Mouse (Mus musculus): ENCODE measurements at regions not wholly inside any gene's neighbourhood (a gene's known extent, or its start where the extent isn't known, plus 50 kb on each side); places are given as distances from the start of the nearest gene placed in this dataset.

- Histone ChIP-seq H3K36me3 (ENCODE audit: poor library complexity, severe bottlenecking) (no peaks in the 10 kb centered on the region), H3K9ac (no peak overlapping the region), H3K9me3 (replicated peaks) (no peaks in the 10 kb centered on the region; the same call in 1 of the 2 replicates), H3K4me3 (no peak overlapping the region), H3K4me1 (0 out of 2 replicates have a peak, but pooled peaks cover 2% of the 10 kb centered on the region), H3K4me2 (no peak overlapping the region), H3K27ac (no peak overlapping the region), H3K27me3 (no peaks in the 10 kb centered on the region)
- ATAC-seq: no peak
- 100% methylated on average over 1 of the region's 1 CpGs for WGBS
These were observed 83.9 kb upstream of the Id2 start for GRCm38 (mm10) chr12:25180861-25181260.

GRCm38 (mm10) chr12:25180289-25180688 is 83.3 kb upstream of the Id2 start:
- Histone ChIP-seq H3K9ac (no peak overlapping the region), H3K4me1 (0 out of 2 replicates have a peak, but pooled peaks cover 2% of the 10 kb centered on the region), H3K27ac (no peak overlapping the region), H3K36me3 (ENCODE audit: poor library complexity, severe bottlenecking) (no peaks in the 10 kb centered on the region), H3K27me3 (no peaks in the 10 kb centered on the region), H3K4me3 (no peak overlapping the region), H3K4me2 (no peak overlapping the region), H3K9me3 (replicated peaks) (no peaks in the 10 kb centered on the region; the same call in 1 of the 2 replicates)
- ATAC-seq: no peak
- WGBS: 53% methylated on average over 3 of the region's 3 CpGs

DNA sequence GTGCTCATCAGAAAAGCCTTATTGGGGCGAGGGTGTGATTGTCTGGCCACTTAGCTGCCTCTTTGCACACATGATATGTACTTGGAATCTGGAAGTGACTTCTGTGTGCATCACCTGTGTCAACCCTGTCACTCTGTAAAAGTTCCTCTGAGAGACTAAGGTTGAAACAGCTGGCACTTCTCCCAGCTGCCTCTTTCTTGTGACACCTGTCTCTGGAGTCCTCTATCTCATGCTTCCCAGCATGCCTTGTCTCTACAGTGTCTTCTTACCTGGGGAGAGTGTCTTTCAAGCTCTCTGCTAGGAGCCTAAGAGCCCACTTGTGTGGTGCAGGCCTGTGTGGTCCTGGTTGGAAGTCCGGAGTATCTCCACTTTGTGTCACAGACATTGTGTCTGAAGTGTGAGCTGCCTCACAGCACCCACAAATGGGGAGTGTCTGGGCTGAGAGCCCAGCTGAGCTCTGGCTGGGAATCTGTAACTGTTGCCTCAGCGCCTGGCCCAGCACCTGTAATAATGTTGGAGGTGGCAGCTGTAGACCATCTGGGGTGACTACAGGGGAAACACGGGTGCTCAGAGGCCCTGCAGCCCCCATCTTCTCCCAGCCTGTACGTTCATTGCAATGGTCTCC is 81.7 kb upstream of the Id2 start:
- no peak overlapping the region for H3K27ac ChIP-seq
- no peaks in the 10 kb centered on the region for H3K27me3 ChIP-seq
- H3K4me1 ChIP-seq: 0 out of 2 replicates have a peak, but pooled peaks cover 2% of the 10 kb centered on the region
- no peak for ATAC-seq
- no peak overlapping the region for H3K9ac ChIP-seq
- no peaks in the 10 kb centered on the region; the same call in 1 of the 2 replicates for H3K9me3 ChIP-seq (replicated peaks)
- no peak overlapping the region for H3K4me2 ChIP-seq
- no peaks in the 10 kb centered on the region for H3K36me3 ChIP-seq (ENCODE audit: poor library complexity, severe bottlenecking)
- no peak overlapping the region for H3K4me3 ChIP-seq
- WGBS: 88% methylated on average over 5 of the region's 5 CpGs

- H3K27ac ChIP-seq: no peak overlapping the region
- H3K4me1 ChIP-seq: 0 out of 2 replicates have a peak, but pooled peaks cover 2% of the 10 kb centered on the region
- no peak overlapping the region for H3K4me2 ChIP-seq
- H3K36me3 ChIP-seq (ENCODE audit: poor library complexity, severe bottlenecking): no peaks in the 10 kb centered on the region
- WGBS: 74% methylated on average over 3 of the region's 3 CpGs
- H3K27me3 ChIP-seq: no peaks in the 10 kb centered on the region
- no peak for ATAC-seq
- H3K9ac ChIP-seq: no peak overlapping the region
- H3K9me3 ChIP-seq (replicated peaks): no peaks in the 10 kb centered on the region; the same call in 1 of the 2 replicates
- H3K4me3 ChIP-seq: no peak overlapping the region
These were observed 80.9 kb upstream of the Id2 start for GRCm38 (mm10) chr12:25177827-25178226.

- WGBS: 89% methylated on average over 3 of the region's 3 CpGs
- ATAC-seq: no peak
- no peaks in the 10 kb centered on the region for H3K27me3 ChIP-seq
- no peaks in the 10 kb centered on the region; the same call in 1 of the 2 replicates for H3K9me3 ChIP-seq (replicated peaks)
- no peak overlapping the region for H3K4me2 ChIP-seq
- H3K27ac ChIP-seq: no peak overlapping the region
- H3K36me3 ChIP-seq (ENCODE audit: poor library complexity, severe bottlenecking): no peaks in the 10 kb centered on the region
- H3K4me1 ChIP-seq: 0 out of 2 replicates have a peak, but pooled peaks cover 2% of the 10 kb centered on the region
- no peak overlapping the region for H3K9ac ChIP-seq
- H3K4me3 ChIP-seq: no peak overlapping the region
These were observed 79.6 kb upstream of the Id2 start for GRCm38 (mm10) chr12:25176565-25176964.

- Histone ChIP-seq H3K4me3 (no peak overlapping the region), H3K4me1 (no peaks in the 10 kb centered on the region), H3K36me3 (ENCODE audit: poor library complexity, severe bottlenecking) (no peaks in the 10 kb centered on the region), H3K9ac (no peak overlapping the region), H3K4me2 (no peak overlapping the region), H3K27me3 (no peaks in the 10 kb centered on the region), H3K9me3 (replicated peaks) (no peaks in the 10 kb centered on the region), H3K27ac (no peak overlapping the region)
- ATAC-seq: no peak
- 67% methylated on average over 6 of the region's 6 CpGs for WGBS
These were observed 76.1 kb upstream of the Id2 start for GRCm38 (mm10) chr12:25173064-25173463.

DNA sequence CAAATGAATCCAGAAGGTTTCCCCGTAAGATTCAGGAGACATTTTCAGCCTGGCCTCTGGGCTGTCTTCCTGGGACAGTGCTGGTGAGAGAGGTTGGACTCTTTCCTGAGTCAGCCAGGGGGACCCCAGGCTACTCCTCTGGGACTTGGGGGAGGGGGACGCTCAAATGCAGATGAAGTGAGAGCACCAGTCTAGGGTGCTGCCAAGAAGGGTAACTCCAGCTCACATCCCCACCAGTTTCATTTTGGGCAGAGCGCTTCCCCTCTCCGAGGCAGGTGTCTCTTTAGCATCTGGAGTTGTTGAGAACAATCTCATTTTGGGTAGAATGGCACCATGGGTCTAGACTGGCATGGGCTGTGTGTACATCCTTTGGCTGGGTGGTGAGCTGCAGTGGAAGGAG is 75.5 kb upstream of the Id2 start:
- H3K4me1 ChIP-seq: no peaks in the 10 kb centered on the region
- no peak overlapping the region for H3K27ac ChIP-seq
- no peaks in the 10 kb centered on the region for H3K9me3 ChIP-seq (replicated peaks)
- H3K9ac ChIP-seq: no peak overlapping the region
- no peaks in the 10 kb centered on the region for H3K36me3 ChIP-seq (ENCODE audit: poor library complexity, severe bottlenecking)
- H3K27me3 ChIP-seq: no peaks in the 10 kb centered on the region
- no peak overlapping the region for H3K4me3 ChIP-seq
- no peak overlapping the region for H3K4me2 ChIP-seq
- 87% methylated on average over 4 of the region's 4 CpGs for WGBS
- no peak for ATAC-seq

DNA sequence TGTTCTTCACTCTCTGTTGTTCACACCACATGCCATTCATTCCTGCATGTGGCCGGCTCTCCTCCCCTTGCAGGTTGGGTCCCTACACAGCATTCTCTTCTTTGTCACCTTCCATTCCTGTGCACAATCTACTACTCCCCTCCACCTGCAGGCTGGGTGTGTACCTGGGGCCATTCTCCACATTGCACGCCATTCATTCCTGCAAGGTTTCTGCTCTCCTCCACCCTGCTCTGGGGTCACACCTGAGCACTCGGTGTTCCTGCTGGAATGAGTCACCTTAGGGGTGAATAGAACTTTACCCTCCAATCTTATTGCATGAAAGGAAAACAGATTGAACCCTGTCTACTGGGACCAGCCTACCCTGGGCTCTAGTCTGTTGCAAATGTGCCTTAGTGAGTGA is 72.7 kb upstream of the Id2 start:
- no peak for ATAC-seq
- Histone ChIP-seq H3K27me3 (no peaks in the 10 kb centered on the region), H3K9me3 (replicated peaks) (no peaks in the 10 kb centered on the region), H3K4me2 (no peak overlapping the region), H3K36me3 (ENCODE audit: poor library complexity, severe bottlenecking) (no peaks in the 10 kb centered on the region), H3K4me1 (no peaks in the 10 kb centered on the region), H3K27ac (no peak overlapping the region), H3K4me3 (no peak overlapping the region), H3K9ac (no peak overlapping the region)
- 89% methylated on average over 3 of the region's 3 CpGs for WGBS

GRCm38 (mm10) chr12:25168213-25168545 is 71.2 kb upstream of the Id2 start:
- no peak overlapping the region for H3K4me3 ChIP-seq
- no peaks in the 10 kb centered on the region for H3K36me3 ChIP-seq (ENCODE audit: poor library complexity, severe bottlenecking)
- no peaks in the 10 kb centered on the region for H3K9me3 ChIP-seq (replicated peaks)
- no peak overlapping the region for H3K4me2 ChIP-seq
- WGBS: 92% methylated on average over 5 of the region's 5 CpGs
- no peak overlapping the region for H3K27ac ChIP-seq
- ATAC-seq: no peak
- H3K4me1 ChIP-seq: peaks cover 10% of the 10 kb centered on the region
- H3K9ac ChIP-seq: no peak overlapping the region
- H3K27me3 ChIP-seq: no peaks in the 10 kb centered on the region

DNA sequence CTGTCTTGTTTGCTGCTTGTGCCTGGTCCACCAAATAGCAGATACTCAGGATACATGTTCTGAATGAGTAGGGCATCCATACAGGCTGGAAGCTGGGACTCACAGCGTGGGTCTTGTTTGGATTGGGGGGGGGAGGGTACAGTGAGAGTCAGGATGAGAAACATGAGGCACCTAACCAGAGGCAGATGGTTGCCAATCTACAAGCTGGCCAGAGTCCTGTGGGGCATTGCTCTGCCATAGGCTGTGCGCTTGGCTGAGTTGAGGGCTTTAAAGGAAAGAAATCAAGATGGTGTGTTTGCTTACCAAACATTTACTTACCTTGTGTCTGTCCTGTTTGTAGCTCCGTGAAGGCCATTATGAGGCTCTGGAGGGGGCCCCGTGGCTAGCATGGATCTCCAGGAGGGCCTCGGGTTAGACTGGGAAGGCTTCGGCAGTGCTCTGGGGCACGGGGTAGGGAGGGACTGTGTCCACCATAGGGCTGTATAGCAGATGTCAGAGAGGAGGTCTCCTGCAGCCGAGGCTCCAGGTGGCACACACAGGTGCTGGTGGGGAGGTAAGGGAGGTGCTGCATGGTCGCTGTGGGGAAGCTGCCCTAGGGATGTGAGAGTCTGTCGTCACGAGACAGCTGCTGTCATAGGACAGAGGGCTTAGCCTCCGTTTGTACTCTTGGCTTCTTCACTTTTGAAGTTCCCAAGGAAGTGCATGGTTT is 70.7 kb upstream of the Id2 start:
- WGBS: 76% methylated on average over 12 of the region's 12 CpGs
- Histone ChIP-seq H3K4me2 (no peak overlapping the region), H3K36me3 (ENCODE audit: poor library complexity, severe bottlenecking) (no peaks in the 10 kb centered on the region), H3K4me3 (no peak overlapping the region), H3K9ac (no peak overlapping the region), H3K4me1 (peaks cover 12% of the 10 kb centered on the region), H3K9me3 (replicated peaks) (no peaks in the 10 kb centered on the region), H3K27me3 (no peaks in the 10 kb centered on the region), H3K27ac (no peak overlapping the region)
- no peak for ATAC-seq

DNA sequence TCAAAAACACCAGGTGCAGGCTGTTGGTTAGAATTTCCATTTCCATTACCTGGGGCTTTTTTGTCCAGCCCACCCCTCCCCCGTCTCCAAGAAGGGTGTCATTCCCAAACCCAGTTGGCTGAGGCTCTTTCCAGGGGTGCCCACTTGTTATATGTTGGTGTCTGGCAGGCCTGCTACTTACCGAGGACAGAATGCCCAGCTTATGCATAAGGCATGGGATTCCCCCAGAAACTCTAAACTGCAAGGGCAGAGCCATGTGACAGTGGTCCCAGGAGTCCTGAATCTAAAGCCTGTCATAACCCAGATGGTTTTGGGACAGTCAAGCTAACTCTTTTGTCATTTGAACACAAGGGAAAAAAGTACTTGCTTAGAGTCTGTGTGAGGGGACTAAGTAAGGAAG is 69.6 kb upstream of the Id2 start:
- Histone ChIP-seq H3K36me3 (ENCODE audit: poor library complexity, severe bottlenecking) (no peaks in the 10 kb centered on the region), H3K27me3 (no peaks in the 10 kb centered on the region), H3K9me3 (replicated peaks) (no peaks in the 10 kb centered on the region), H3K4me1 (peaks cover 15% of the 10 kb centered on the region), H3K27ac (no peak overlapping the region), H3K4me2 (no peak overlapping the region), H3K4me3 (no peak overlapping the region), H3K9ac (no peak overlapping the region)
- WGBS: 84% methylated on average over 2 of the region's 2 CpGs
- ATAC-seq: no peak

GRCm38 (mm10) chr12:25165650-25166049 is 68.7 kb upstream of the Id2 start:
- Histone ChIP-seq H3K9me3 (replicated peaks) (no peaks in the 10 kb centered on the region), H3K27ac (no peak overlapping the region), H3K4me1 (peaks cover 23% of the 10 kb centered on the region), H3K4me2 (no peak overlapping the region), H3K36me3 (ENCODE audit: poor library complexity, severe bottlenecking) (no peaks in the 10 kb centered on the region), H3K9ac (no peak overlapping the region), H3K27me3 (no peaks in the 10 kb centered on the region), H3K4me3 (no peak overlapping the region)
- 91% methylated on average over 3 of the region's 3 CpGs for WGBS
- ATAC-seq: no peak

DNA sequence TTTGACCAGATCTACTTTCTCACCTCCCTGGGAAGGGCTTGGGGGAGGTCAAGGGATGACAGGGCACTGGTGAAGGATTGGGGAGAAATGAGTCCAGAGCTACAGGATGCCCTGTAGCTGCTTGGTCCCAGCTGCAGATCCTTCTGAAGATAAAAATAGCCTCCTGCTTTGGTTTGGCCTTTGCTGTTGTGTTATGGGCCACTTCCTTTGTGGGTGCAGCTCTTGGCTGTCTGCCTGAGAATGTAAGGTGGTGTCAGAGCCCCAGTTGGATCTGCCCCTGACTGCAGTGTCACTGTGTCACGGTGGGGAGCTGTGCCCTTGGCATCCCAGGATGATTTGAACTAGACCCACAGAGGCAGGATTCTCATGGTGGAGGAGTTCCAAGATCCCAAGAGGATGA is 67.8 kb upstream of the Id2 start:
- no peak overlapping the region for H3K27ac ChIP-seq
- no peak overlapping the region for H3K4me3 ChIP-seq
- WGBS: 83% methylated on average over 1 of the region's 1 CpGs
- no peak overlapping the region for H3K4me2 ChIP-seq
- no peaks in the 10 kb centered on the region for H3K9me3 ChIP-seq (replicated peaks)
- ATAC-seq: no peak
- peaks cover 23% of the 10 kb centered on the region for H3K4me1 ChIP-seq
- no peaks in the 10 kb centered on the region for H3K36me3 ChIP-seq (ENCODE audit: poor library complexity, severe bottlenecking)
- H3K27me3 ChIP-seq: no peaks in the 10 kb centered on the region; the same call in 1 of the 2 replicates
- H3K9ac ChIP-seq: no peak overlapping the region

All from forebrain, embryonic 13.5 days (tissue).